Mouse (Mus musculus) embryonic fibroblast, embryonic 13.5 days (primary cell): ENCODE results near the gene N4bp2l2.

Experiments used
- CTCF ChIP-seq: IDR thresholded peaks from 2 replicates; pipeline ENCODE4 v1.5.1; 2011; ENCODE audit warnings: mild to moderate bottlenecking, control low read depth, low read length, moderate library complexity, borderline replicate concordance; ENCODE audit not compliant: insufficient read depth
- POLR2A ChIP-seq: IDR thresholded peaks from 2 replicates; pipeline ENCODE4 v1.6.1; 2011; ENCODE audit warnings: low read depth, mild to moderate bottlenecking, control low read depth, low read length, moderate library complexity

- TF ChIP-seq CTCF (no peak), POLR2A (no peak)
Observed at GRCm38 (mm10) chr5:150644926-150645325, 21.1 kb downstream of the N4bp2l2 start.
